In genomic region chr19:60615470-60616200, GRCm38 (mm10) we compare ENCODE assay signal across 10 mouse cellular contexts. TPM values are rescaled to one million over a fixed set of nuclear protein-coding genes. Genes with fewer than 3 reads are reported as not detected.
DNase-seq lines count a peak whose midpoint lies in the region; ATAC-seq lines count a peak whose summit lies in the region.
"Had no signal": no experiment of that assay in that cellular context is flagged by ENCODE, and none has a peak within 500 bp of the region (broad histone marks: within the 10 kb centered on the region; RNA-seq: fewer than 3 reads in every experiment).

No protein-coding gene starts in this region.

- H3K36me3 ChIP-seq in forebrain, embryonic 14.5 days (ENCODE audit: control insufficient read depth, insufficient read depth, low read length) = no peaks in the 10 kb centered on the region
- no peaks in the 10 kb centered on the region for H3K36me3 ChIP-seq in forebrain, embryonic 11.5 days (ENCODE audit: control insufficient read depth, insufficient read depth, low read length)
- no peaks in the 10 kb centered on the region for H3K36me3 ChIP-seq in midbrain, embryonic 13.5 days
- no peaks in the 10 kb centered on the region for H3K36me3 ChIP-seq in midbrain, embryonic 16.5 days (ENCODE audit: control insufficient read depth, insufficient read depth, low read length)

- H3K4me3 ChIP-seq in forebrain, embryonic 14.5 days (ENCODE audit: low read depth, low read length) = no peak overlapping the region
- H3K4me3 ChIP-seq in forebrain, embryonic 11.5 days (ENCODE audit: low read depth, low read length) = no peak overlapping the region
- H3K4me3 ChIP-seq in midbrain, embryonic 13.5 days (replicated peaks) = no peak overlapping the region
- no peak overlapping the region for H3K4me3 ChIP-seq in midbrain, embryonic 16.5 days (ENCODE audit: low read depth, low read length)

- no peaks in the 10 kb centered on the region for H3K27me3 ChIP-seq in forebrain, embryonic 14.5 days (replicated peaks; ENCODE audit: control insufficient read depth, insufficient read depth, low read length)
- H3K27me3 ChIP-seq in forebrain, embryonic 11.5 days (ENCODE audit: control insufficient read depth, insufficient read depth, low read length) = no peaks in the 10 kb centered on the region
- H3K27me3 ChIP-seq in midbrain, embryonic 13.5 days = no peaks in the 10 kb centered on the region
- no peaks in the 10 kb centered on the region for H3K27me3 ChIP-seq in midbrain, embryonic 16.5 days (ENCODE audit: control insufficient read depth, insufficient read depth, low read depth, low read length)

- peak; percentile 68 for ATAC-seq in forebrain, embryonic 14.5 days
- ATAC-seq in forebrain, embryonic 11.5 days (replicated peaks; ENCODE audit: low FRiP score) = no peak
- 0 out of 2 replicates have a peak, but pooled peaks have one; percentile 24 for ATAC-seq in midbrain, embryonic 13.5 days
- no peak for ATAC-seq in midbrain, embryonic 16.5 days
- ATAC-seq: CD4-positive, CD25-positive, alpha-beta regulatory T cell, adult 4 months had no signal

- H3K4me1 ChIP-seq in forebrain, embryonic 14.5 days (ENCODE audit: control insufficient read depth, insufficient read depth, low read length) = peaks cover 5% of the 10 kb centered on the region; the same call in 1 of the 2 replicates
- H3K4me1 ChIP-seq in forebrain, embryonic 11.5 days (replicated peaks; ENCODE audit: control insufficient read depth, insufficient read depth, low read length) = no peaks in the 10 kb centered on the region
- peaks cover 6% of the 10 kb centered on the region for H3K4me1 ChIP-seq in midbrain, embryonic 13.5 days (replicated peaks)
- H3K4me1 ChIP-seq in midbrain, embryonic 16.5 days (ENCODE audit: control insufficient read depth, insufficient read depth, low read length) = peaks cover 6% of the 10 kb centered on the region

- H3K9me3 ChIP-seq in forebrain, embryonic 14.5 days (replicated peaks; ENCODE audit: control insufficient read depth, low read length) = no peaks in the 10 kb centered on the region
- H3K9me3 ChIP-seq in forebrain, embryonic 11.5 days (ENCODE audit: control insufficient read depth, low read length) = no peaks in the 10 kb centered on the region
- H3K9me3 ChIP-seq in midbrain, embryonic 13.5 days = no peaks in the 10 kb centered on the region
- no peaks in the 10 kb centered on the region for H3K9me3 ChIP-seq in midbrain, embryonic 16.5 days (replicated peaks; ENCODE audit: control insufficient read depth, low read length, poor library complexity, severe bottlenecking)

- DNase-seq in forebrain, embryonic 14.5 days (ENCODE audit: low spot score) = peak; percentile 72
- DNase-seq in forebrain, embryonic 11.5 days (ENCODE audit: low spot score) = no peak
- DNase-seq in cerebellum, adult 8-10 months = peak; percentile 71
- DNase-seq in kidney, postnatal 36 days = peak; percentile 35 to 60
- DNase-seq in lung, postnatal 14 days = no peak
- DNase-seq in embryo, embryonic 9.5 days (ENCODE audit: extremely low spot score) = no peak
- DNase-seq: lung, postnatal 10 days had no signal

- no peak overlapping the region for H3K9ac ChIP-seq in forebrain, embryonic 14.5 days (ENCODE audit: low read length)
- H3K9ac ChIP-seq in forebrain, embryonic 11.5 days (ENCODE audit: low read length) = no peak overlapping the region
- no peak overlapping the region for H3K9ac ChIP-seq in midbrain, embryonic 13.5 days (replicated peaks)
- H3K9ac ChIP-seq in midbrain, embryonic 16.5 days (ENCODE audit: low read depth, low read length) = no peak overlapping the region

- no peak overlapping the region for H3K27ac ChIP-seq in forebrain, embryonic 14.5 days (ENCODE audit: low read depth, low read length)
- H3K27ac ChIP-seq in forebrain, embryonic 11.5 days (ENCODE audit: low read depth, low read length) = no peak overlapping the region
- no peak overlapping the region for H3K27ac ChIP-seq in midbrain, embryonic 13.5 days
- no peak overlapping the region for H3K27ac ChIP-seq in midbrain, embryonic 16.5 days (ENCODE audit: low read length)

- 58% methylated on average over 5 of the region's 5 CpGs for WGBS in forebrain, embryonic 14.5 days
- WGBS in forebrain, embryonic 11.5 days = 81% methylated on average over 5 of the region's 5 CpGs
- WGBS in midbrain, embryonic 13.5 days = 72% methylated on average over 5 of the region's 5 CpGs
- WGBS in midbrain, embryonic 16.5 days = 70% methylated on average over 5 of the region's 5 CpGs

- no peak overlapping the region for H3K4me2 ChIP-seq in forebrain, embryonic 14.5 days (ENCODE audit: low read length)
- no peak overlapping the region for H3K4me2 ChIP-seq in forebrain, embryonic 11.5 days (ENCODE audit: low read depth, low read length, severe bottlenecking)
- H3K4me2 ChIP-seq in midbrain, embryonic 13.5 days (replicated peaks) = no peak overlapping the region
- no peak overlapping the region for H3K4me2 ChIP-seq in midbrain, embryonic 16.5 days (ENCODE audit: low read length)

RNA-seq across cellular contexts. Expression of gene Cacul1, which starts 34.8 kb away (rescaled TPM):
- 17.2 and 20.0 TPM in 2 replicates for polyA plus RNA-seq in forebrain, embryonic 14.5 days (2014; fragmentation: Nextera tagmentation; extraction: Ambion mirVana)
- 36.5 and 41.1 TPM in 2 replicates for polyA plus RNA-seq in forebrain, embryonic 11.5 days (2014; fragmentation: Nextera tagmentation; extraction: Ambion mirVana)
- polyA plus RNA-seq in midbrain, embryonic 13.5 days (2015; fragmentation: Nextera tagmentation; extraction: Ambion mirVana) = 21.3 and 23.4 TPM in 2 replicates
- polyA plus RNA-seq in midbrain, embryonic 16.5 days (2015; fragmentation: Nextera tagmentation; extraction: Ambion mirVana) = 18.1 and 21.2 TPM in 2 replicates

Comparison
In these comparisons a context has a peak if more than half of its experiments do, and no peak if none do; other contexts are left out.
1. ATAC-seq: peak in forebrain, embryonic 14.5 days (single experiment) and midbrain, embryonic 13.5 days (single experiment); none in forebrain, embryonic 11.5 days (single experiment) and midbrain, embryonic 16.5 days (single experiment).
2. DNase-seq: peak in forebrain, embryonic 14.5 days (single experiment), cerebellum, adult 8-10 months (single experiment) and kidney, postnatal 36 days (2 of 2); none in forebrain, embryonic 11.5 days (single experiment), lung, postnatal 14 days (single experiment) and embryo, embryonic 9.5 days (single experiment).